Mouse (Mus musculus) cerebellum, postnatal 25 days (tissue): ENCODE measurements around the gene 9830107B12Rik.

ENCODE experiments used
- DNase-seq, 2 experiments: peaks; one replicate each; pipeline ENCODE4 v3.0.0; 2021; ENCODE audit warnings: mixed read lengths in 2 of 2

9830107B12Rik gene

GRCm38 (mm10) chr17:48094820-48095680 is 51.0 kb downstream of the 9830107B12Rik start:
- DNase-seq = no peak

GRCm38 (mm10) chr17:48093286-48093817 is 52.7 kb downstream of the 9830107B12Rik start:
- DNase-seq = peak in 1 of 2 experiments; percentile 7

- no peak for DNase-seq
Observed at GRCm38 (mm10) chr17:48090305-48090704, 55.8 kb downstream of the 9830107B12Rik start.

- DNase-seq = no peak
Observed at GRCm38 (mm10) chr17:48089446-48089845, 56.6 kb downstream of the 9830107B12Rik start.

- no peak for DNase-seq
Observed at GRCm38 (mm10) chr17:48089019-48089418, 57.0 kb downstream of the 9830107B12Rik start, which contains the start of gene 1700067P10Rik. TSS of gene 1700067P10Rik (plus strand) at chr17:48089319.

- DNase-seq = no peak
Observed at GRCm38 (mm10) chr17:48080626-48081025, 65.4 kb downstream of the 9830107B12Rik start.
